Mouse (Mus musculus): ENCODE results near the gene Sema6d.

DNA sequence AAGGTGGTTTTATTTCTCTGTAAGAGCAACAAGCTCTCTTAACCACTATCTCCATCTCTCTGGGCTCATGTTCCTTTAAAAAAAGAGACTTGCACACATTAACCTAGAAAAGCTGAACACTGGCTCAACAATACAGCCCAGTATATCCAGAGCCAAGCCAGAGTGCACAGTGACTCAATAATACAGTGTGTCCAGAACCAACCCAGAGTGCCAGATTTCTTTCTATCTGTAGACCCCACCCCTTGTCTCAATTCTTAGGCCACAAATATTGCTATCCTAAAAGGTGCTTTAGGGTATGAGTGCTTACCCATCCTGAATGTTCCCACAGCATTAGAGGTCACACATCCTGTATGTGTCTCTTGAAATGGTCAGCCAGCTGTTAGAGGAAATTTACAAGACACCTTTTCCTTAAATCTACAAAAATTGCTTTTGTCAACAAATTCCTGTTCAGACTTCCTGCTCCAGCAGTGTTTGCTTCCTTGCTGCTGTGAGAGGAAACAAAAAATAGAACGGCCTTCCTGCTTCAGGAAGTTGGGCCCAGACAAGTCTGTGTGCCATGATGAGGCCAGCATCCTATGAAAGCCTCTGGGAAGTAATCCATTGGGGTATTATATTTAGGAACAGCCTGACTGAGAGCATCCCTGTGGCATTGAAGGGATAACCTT is 465.1 kb downstream of the Sema6d start:
- TF ChIP-seq CTCF (IDR thresholded peaks at IDR 0.05; ENCODE audit: low read depth) (no peak), EP300 (IDR thresholded peaks at IDR 0.05; ENCODE audit: low read depth) (no peak)
